Mouse (Mus musculus) heart, adult 9 months (tissue): ENCODE results near the gene Cpeb1.

Source experiments
- DNase-seq, 2 experiments: peaks; one replicate each; pipeline ENCODE4 v3.0.0; 2022; ENCODE audit warnings: low spot score in 2 of 2

The Cpeb1 gene

GRCm38 (mm10) chr7:81371811-81372210 lies 83.5 kb downstream of the Cpeb1 start:
- no peak for DNase-seq

GRCm38 (mm10) chr7:81369724-81370123 lies 85.5 kb downstream of the Cpeb1 start:
- no peak for DNase-seq

- DNase-seq, result no peak
Measured at GRCm38 (mm10) chr7:81367946-81368345, 87.3 kb downstream of the Cpeb1 start.

GRCm38 (mm10) chr7:81356975-81357374 lies 98.3 kb downstream of the Cpeb1 start:
- DNase-seq, result no peak

GRCm38 (mm10) chr7:81356360-81356759 lies 98.9 kb downstream of the Cpeb1 start:
- DNase-seq, result no peak

- DNase-seq, result no peak
Measured at GRCm38 (mm10) chr7:81355746-81356145, 99.5 kb downstream of the Cpeb1 start.

- DNase-seq, result no peak
Measured at GRCm38 (mm10) chr7:81351826-81352225, 103.4 kb downstream of the Cpeb1 start.

- DNase-seq, result no peak
Measured at GRCm38 (mm10) chr7:81348206-81348605, 107.1 kb downstream of the Cpeb1 start.

GRCm38 (mm10) chr7:81345447-81346170 lies 109.7 kb downstream of the Cpeb1 start:
- DNase-seq, result no peak

GRCm38 (mm10) chr7:81344544-81345446 lies 110.5 kb downstream of the Cpeb1 start, which contains the start of gene Rps17:
TSS of gene Rps17 (minus strand) at chr7:81345254.
- peak; percentile 90 to 96 for DNase-seq

- no peak for DNase-seq
Measured at GRCm38 (mm10) chr7:81343831-81344230, 111.4 kb downstream of the Cpeb1 start.

- no peak for DNase-seq
Measured at GRCm38 (mm10) chr7:81343316-81343715, 111.9 kb downstream of the Cpeb1 start.

GRCm38 (mm10) chr7:81342356-81343094 lies 112.7 kb downstream of the Cpeb1 start:
- DNase-seq, result peak in 1 of 2 experiments; percentile 12

GRCm38 (mm10) chr7:81341563-81341962 lies 113.7 kb downstream of the Cpeb1 start:
- DNase-seq, result peak in 1 of 2 experiments; percentile 18

- DNase-seq, result no peak
Measured at GRCm38 (mm10) chr7:81339783-81340182, 115.5 kb downstream of the Cpeb1 start.

GRCm38 (mm10) chr7:81338522-81338873 lies 116.8 kb downstream of the Cpeb1 start:
- no peak for DNase-seq

- no peak for DNase-seq
Measured at GRCm38 (mm10) chr7:81337785-81338521, 117.3 kb downstream of the Cpeb1 start.

- DNase-seq, result peak in 1 of 2 experiments; percentile 37
Measured at GRCm38 (mm10) chr7:81336432-81336786, 118.9 kb downstream of the Cpeb1 start.

- peak; percentile 18 to 44 for DNase-seq
Measured at GRCm38 (mm10) chr7:81335705-81336431, 119.4 kb downstream of the Cpeb1 start.

- no peak for DNase-seq
Measured at GRCm38 (mm10) chr7:81331851-81332250, 123.4 kb downstream of the Cpeb1 start.

- no peak for DNase-seq
Measured at GRCm38 (mm10) chr7:81330767-81331166, 124.5 kb downstream of the Cpeb1 start.
